Mouse (Mus musculus): ENCODE measurements around the gene Gpc2. TPM values are rescaled to one million over a fixed set of nuclear protein-coding genes. Genes with fewer than 3 reads are reported as not detected.
A peak's percentile ranks its signal among the peaks of the same experiment; 100 is the strongest.

Gene Gpc2
- total and polyA plus RNA-seq, 3 experiments = 0.04 TPM; not detected in 2

DNA sequence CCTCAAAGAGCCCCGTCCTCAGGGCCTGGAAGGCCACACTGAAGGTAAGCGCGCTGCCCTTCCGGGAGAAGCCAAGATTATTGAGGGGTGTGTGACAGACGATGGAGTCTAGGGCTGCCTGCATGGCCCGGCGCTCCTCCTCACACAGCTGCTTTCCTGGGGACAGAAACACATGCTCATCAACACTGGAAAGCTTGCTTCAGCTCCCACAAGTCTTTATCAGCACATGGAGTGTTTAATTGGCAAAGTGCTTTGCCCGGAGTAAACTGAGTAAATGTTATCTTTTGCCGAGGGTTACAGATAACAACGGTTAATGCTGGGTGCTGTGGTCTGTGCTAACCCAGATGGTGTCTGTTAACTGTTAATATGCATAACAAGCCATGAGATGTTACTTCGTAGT lies 19.0 kb downstream of the Gpc2 start (continued):
- TF ChIP-seq CTCF (IDR thresholded peaks at IDR 0.05 in 2 of 3, conservative IDR thresholded peaks at IDR 0.05 in 1 of 3; ENCODE audit: control insufficient read depth in 1 of 3, insufficient read depth in 1 of 3, low read depth in 2 of 3, low read length in 3 of 3, poor library complexity in 1 of 3, severe bottlenecking in 1 of 3) (no peak), CHD2 (IDR thresholded peaks at IDR 0.05; ENCODE audit: low read length) (no peak), JUND (IDR thresholded peaks at IDR 0.05; ENCODE audit: low read depth, low read length) (no peak), USF1 (IDR thresholded peaks at IDR 0.05; ENCODE audit: low read depth, low read length) (no peak; the same call in 1 of the 2 replicates), E2F4 (IDR thresholded peaks at IDR 0.05; ENCODE audit: borderline replicate concordance, low read depth, low read length) (no peak), SMC3 (IDR thresholded peaks at IDR 0.05; ENCODE audit: low read depth, low read length) (no peak), POLR2AphosphoS2 (IDR thresholded peaks at IDR 0.05; ENCODE audit: low read length) (peak; percentile 70; the same call in 1 of the 2 replicates), ELF1 (IDR thresholded peaks at IDR 0.05; ENCODE audit: low read depth, low read length) (peak; percentile 19; the same call in 1 of the 2 replicates), TBP (IDR thresholded peaks at IDR 0.05; ENCODE audit: low read depth, low read length) (peak; percentile 86), SIN3A (IDR thresholded peaks at IDR 0.05; ENCODE audit: low read length) (peak; percentile 99), POLR2A (IDR thresholded peaks at IDR 0.05; ENCODE audit: control insufficient read depth in 1 of 2, insufficient read depth in 1 of 2, low read depth in 1 of 2, low read length in 2 of 2, poor library complexity in 1 of 2) (no peak; a peak in 2 of 4 replicates), ZNF384 (IDR thresholded peaks at IDR 0.05; ENCODE audit: low read depth, low read length) (no peak), MAFK (IDR thresholded peaks at IDR 0.05; ENCODE audit: borderline replicate concordance, low read depth, low read length) (peak; percentile 82; the same call in 1 of the 2 replicates), RAD21 (IDR thresholded peaks at IDR 0.05; ENCODE audit: low read depth, low read length) (no peak), ZKSCAN1 (IDR thresholded peaks at IDR 0.05; ENCODE audit: low read depth, low read length) (no peak), KAT2A (conservative IDR thresholded peaks at IDR 0.05; ENCODE audit: low read depth, low read length) (0 out of 2 replicates have a peak, but pooled peaks have one; percentile 35), MAZ (IDR thresholded peaks at IDR 0.05; ENCODE audit: low read depth, low read length) (peak; percentile 73), GATA1 (IDR thresholded peaks at IDR 0.05; ENCODE audit: low read depth, low read length) (peak; percentile 100)

DNA sequence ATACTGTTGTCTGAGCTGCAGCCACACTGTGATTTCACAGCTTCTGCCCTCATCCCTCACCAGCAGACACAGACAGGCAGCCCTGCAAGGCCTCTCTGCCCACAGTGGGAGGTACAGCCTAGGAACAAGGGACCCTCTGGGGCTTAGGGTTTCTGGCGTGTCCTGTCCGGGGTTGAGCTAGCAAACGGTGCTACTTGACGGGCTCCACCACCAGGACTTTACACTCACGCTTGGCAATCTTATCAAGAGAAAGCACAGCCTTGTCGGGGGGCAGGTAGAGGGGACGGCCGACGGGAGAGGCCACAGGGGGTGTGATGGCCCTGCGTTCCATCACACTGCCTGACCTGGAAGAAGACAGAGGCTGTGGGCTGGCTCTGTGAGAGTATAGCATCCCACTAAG lies 19.8 kb downstream of the Gpc2 start:
- peak overlapping the region; percentile 100 for H3K27ac ChIP-seq (ENCODE audit: control insufficient read depth, low read depth, low read length)
- no peak for TF ChIP-seq CHD1 (IDR thresholded peaks at IDR 0.05; ENCODE audit: low read depth, low read length)
- TF ChIP-seq ZKSCAN1 (IDR thresholded peaks at IDR 0.05; ENCODE audit: low read depth, low read length) = no peak
- no peak for TF ChIP-seq ZMIZ1 (IDR thresholded peaks at IDR 0.05; ENCODE audit: low read depth, low read length)
- TF ChIP-seq BHLHE40 (IDR thresholded peaks at IDR 0.05; ENCODE audit: borderline replicate concordance, low read depth, low read length) = no peak; the same call in 1 of the 2 replicates
- TF ChIP-seq CHD2 (IDR thresholded peaks at IDR 0.05; ENCODE audit: low read length) = no peak
- TF ChIP-seq ETS1 (IDR thresholded peaks at IDR 0.05; ENCODE audit: low read depth, low read length) = no peak
- peak; percentile 38; the same call in 1 of the 2 replicates for TF ChIP-seq TCF12 (IDR thresholded peaks at IDR 0.05; ENCODE audit: low read depth, low read length)
- TF ChIP-seq ZNF384 (IDR thresholded peaks at IDR 0.05; ENCODE audit: low read depth, low read length) = no peak
- TF ChIP-seq EP300 (IDR thresholded peaks at IDR 0.05; ENCODE audit: low read depth in 1 of 2, low read length in 2 of 2) = peak in 1 of 2 experiments; percentile 32; a peak in 1 of 4 replicates
- TF ChIP-seq UBTF (IDR thresholded peaks at IDR 0.05; ENCODE audit: borderline replicate concordance, insufficient read depth, low read depth, low read length) = 0 out of 2 replicates have a peak, but pooled peaks have one; percentile 40
- TF ChIP-seq MAZ (IDR thresholded peaks at IDR 0.05; ENCODE audit: low read depth, low read length) = no peak
- DNase-seq (ENCODE audit: low read depth, low spot score) = peak; percentile 37
- peak overlapping the region; percentile 93 for H3K9ac ChIP-seq (ENCODE audit: control insufficient read depth, low read depth, low read length, poor library complexity, severe bottlenecking)
- H3K27me3 ChIP-seq (ENCODE audit: control insufficient read depth in 1 of 2, insufficient read depth in 2 of 2, low read length in 2 of 2) = no peaks in the 10 kb centered on the region
- H3K4me3 ChIP-seq (ENCODE audit: control insufficient read depth in 1 of 2, insufficient read depth in 1 of 2, low read depth in 2 of 2, low read length in 2 of 2) = peak overlapping the region; percentile 23 to 35; a peak in 3 of 4 replicates
- no peaks in the 10 kb centered on the region for H3K9me3 ChIP-seq (replicated peaks; ENCODE audit: insufficient read depth, low read length)
- peaks cover 12 to 69% of the 10 kb centered on the region in 2 experiments for H3K4me1 ChIP-seq (ENCODE audit: control insufficient read depth in 1 of 2, insufficient read depth in 2 of 2, low read length in 2 of 2)
- peaks cover 3 to 62% of the 10 kb centered on the region in 2 experiments; a peak in 3 of 4 replicates for H3K36me3 ChIP-seq (ENCODE audit: control insufficient read depth in 1 of 2, insufficient read depth in 2 of 2, low read length in 2 of 2)
- H3K79me2 ChIP-seq (ENCODE audit: control insufficient read depth, insufficient read depth, low read length, poor library complexity) = peaks cover 48% of the 10 kb centered on the region
